Mouse (Mus musculus) embryo, embryonic 10 days (tissue): ENCODE results near the gene Ppp6c.
"Not testable (repeated sequence)": the region's sequence is repeated elsewhere in the genome, so short reads cannot be mapped to it uniquely, and the experiment has no call there.

ENCODE experiments used
- DNase-seq: peaks from one replicate; pipeline ENCODE4 v3.0.0-alpha.2; 2015; ENCODE audit warnings: low spot score

Gene Ppp6c

GRCm38 (mm10) chr2:39226019-39226640 is at the start of gene Ppp6c:
TSS of gene Ppp6c (minus strand) at chr2:39226451.
- peak; percentile 96 for DNase-seq

GRCm38 (mm10) chr2:39268357-39268756 is 42.1 kb upstream of the Ppp6c start:
- peak; percentile 54 for DNase-seq

- not testable (repeated sequence) for DNase-seq
These were observed 26.0 kb upstream of the Ppp6c start for GRCm38 (mm10) chr2:39252275-39252674.

GRCm38 (mm10) chr2:39246862-39247261 is 20.6 kb upstream of the Ppp6c start:
- not testable (repeated sequence) for DNase-seq

GRCm38 (mm10) chr2:39226731-39227130 is 480 bp upstream of the Ppp6c start:
- DNase-seq, result no peak

GRCm38 (mm10) chr2:39225331-39226018 is 776 bp downstream of the Ppp6c start:
- not testable (repeated sequence) for DNase-seq

GRCm38 (mm10) chr2:39224621-39225020 is 1.6 kb downstream of the Ppp6c start:
- no peak for DNase-seq

- DNase-seq, result no peak
These were observed 6.2 kb downstream of the Ppp6c start for GRCm38 (mm10) chr2:39220010-39220409.

- DNase-seq, result no peak
These were observed 7.2 kb downstream of the Ppp6c start for GRCm38 (mm10) chr2:39219034-39219433.

- no peak for DNase-seq
These were observed 9.1 kb downstream of the Ppp6c start for GRCm38 (mm10) chr2:39217150-39217549.

GRCm38 (mm10) chr2:39210738-39211137 is 15.5 kb downstream of the Ppp6c start:
- DNase-seq, result no peak

- DNase-seq, result no peak
These were observed 22.9 kb downstream of the Ppp6c start for GRCm38 (mm10) chr2:39203359-39203758.

GRCm38 (mm10) chr2:39194809-39195208 is 31.4 kb downstream of the Ppp6c start:
- DNase-seq, result no peak

- DNase-seq, result peak; percentile 98
These were observed 35.6 kb downstream of the Ppp6c start, which contains the start of gene Scai for GRCm38 (mm10) chr2:39190561-39191056. TSS of gene Scai (minus strand) at chr2:39190734.

- DNase-seq, result peak; percentile 64
These were observed 36.2 kb downstream of the Ppp6c start for GRCm38 (mm10) chr2:39189961-39190560.

- DNase-seq, result no peak
These were observed 40.3 kb downstream of the Ppp6c start for GRCm38 (mm10) chr2:39185942-39186341.

- DNase-seq, result no peak
These were observed 42.7 kb downstream of the Ppp6c start for GRCm38 (mm10) chr2:39183587-39183986.

GRCm38 (mm10) chr2:39160996-39161395 is 65.3 kb downstream of the Ppp6c start:
- no peak for DNase-seq

- DNase-seq, result no peak
These were observed 68.3 kb downstream of the Ppp6c start for GRCm38 (mm10) chr2:39157916-39158315.

GRCm38 (mm10) chr2:39156821-39157220 is 69.4 kb downstream of the Ppp6c start:
- no peak for DNase-seq

GRCm38 (mm10) chr2:39150943-39151342 is 75.3 kb downstream of the Ppp6c start:
- DNase-seq, result no peak

- DNase-seq, result no peak
These were observed 78.2 kb downstream of the Ppp6c start for GRCm38 (mm10) chr2:39148075-39148474.

- no peak for DNase-seq
These were observed 79.8 kb downstream of the Ppp6c start for GRCm38 (mm10) chr2:39146469-39146868.
